Mouse (Mus musculus) heart, embryonic 12.5 days (tissue): ENCODE measurements around the gene Trim8. TPM values are rescaled to one million over a fixed set of nuclear protein-coding genes. Genes with fewer than 3 reads are reported as not detected.

ENCODE experiments used
- ATAC-seq: fragments of 200-750 bp; cut with Nextera tagmentation; 2 replicates; pipeline ENCODE4 v1.8.0; 2017; ENCODE audit warnings: moderate TSS enrichment, moderate library complexity; ENCODE audit not compliant: insufficient number of reproducible peaks, low FRiP score
- H3K27ac ChIP-seq: fragments of 300-500 bp; sonication (generic); 2 replicates; pipeline ENCODE4 v1.5.1; 2016; ENCODE audit warnings: mild to moderate bottlenecking, moderate library complexity; ENCODE audit not compliant: poor library complexity, severe bottlenecking
- H3K27me3 ChIP-seq: fragments of 300-500 bp; sonication (generic); replicated peaks from 2 replicates; pipeline ENCODE4 v1.6.1; 2016; ENCODE audit warnings: mild to moderate bottlenecking, moderate library complexity
- H3K36me3 ChIP-seq: fragments of 300-500 bp; sonication (generic); 2 replicates; pipeline ENCODE4 v1.6.1; 2016; ENCODE audit warnings: mild to moderate bottlenecking, moderate library complexity
- H3K4me1 ChIP-seq: fragments of 300-500 bp; sonication (generic); replicated peaks from 2 replicates; pipeline ENCODE4 v1.6.1; 2016; ENCODE audit warnings: mild to moderate bottlenecking
- H3K4me2 ChIP-seq: fragments of 300-500 bp; sonication (generic); 2 replicates; pipeline ENCODE4 v1.6.1; 2016; ENCODE audit warnings: mild to moderate bottlenecking, moderate library complexity
- H3K4me3 ChIP-seq: fragments of 300-500 bp; sonication (generic); 2 replicates; pipeline ENCODE4 v1.5.1; 2016; ENCODE audit warnings: mild to moderate bottlenecking
- H3K9ac ChIP-seq: fragments of 300-500 bp; sonication (generic); 2 replicates; pipeline ENCODE4 v1.6.1; 2016; ENCODE audit warnings: mild to moderate bottlenecking, moderate library complexity
- H3K9me3 ChIP-seq: fragments of 300-500 bp; sonication (generic); replicated peaks from 2 replicates; pipeline ENCODE4 v1.6.1; 2016; ENCODE audit warnings: mild to moderate bottlenecking, moderate library complexity
- WGBS: fragments of 180-500 bp; shearing (Covaris S2); methylation state at CpG from one replicate; pipeline ENCODE4 v1.1.7; 2016; 5-methylcytosine and 5-hydroxymethylcytosine counted together
- polyA plus RNA-seq: library from polyadenylated mRNA; unstranded; fragments of >200 nt; fragmentation: Nextera tagmentation; extraction: Ambion mirVana; gene quantifications from 2 replicates; pipeline ENCODE4 v1.2.1, GENCODE M21; 2016

Gene Trim8
- polyA plus RNA-seq, 1 experiment from 2014 or later = 24.1 TPM

- H3K4me1 ChIP-seq = peaks cover 40% of the 10 kb centered on the region
- no peaks in the 10 kb centered on the region for H3K9me3 ChIP-seq
- H3K27me3 ChIP-seq = no peaks in the 10 kb centered on the region
- H3K4me2 ChIP-seq = no peak overlapping the region
- ATAC-seq = no peak
- no peak overlapping the region for H3K27ac ChIP-seq
- H3K36me3 ChIP-seq = peaks cover 49% of the 10 kb centered on the region
- WGBS = 61% methylated on average over 3 of the region's 3 CpGs
- H3K9ac ChIP-seq = no peak overlapping the region
- no peak overlapping the region for H3K4me3 ChIP-seq
These were observed 15.4 kb downstream of the Trim8 start for GRCm38 (mm10) chr19:46516667-46517528.

- Histone ChIP-seq H3K9ac (peak overlapping the region; percentile 51), H3K27me3 (no peaks in the 10 kb centered on the region), H3K4me1 (peaks cover 47% of the 10 kb centered on the region), H3K36me3 (peaks cover 40% of the 10 kb centered on the region), H3K27ac (peak overlapping the region; percentile 50; the same call in 1 of the 2 replicates), H3K4me2 (peak overlapping the region; percentile 65), H3K9me3 (no peaks in the 10 kb centered on the region), H3K4me3 (peak overlapping the region; percentile 29)
- WGBS = 42% methylated on average over 9 of the region's 14 CpGs
- 0 out of 2 replicates have a peak, but pooled peaks have one; percentile 7 for ATAC-seq
These were observed 16.2 kb downstream of the Trim8 start for GRCm38 (mm10) chr19:46517529-46518351.

- Histone ChIP-seq H3K36me3 (peaks cover 34% of the 10 kb centered on the region), H3K9me3 (no peaks in the 10 kb centered on the region), H3K4me1 (peaks cover 53% of the 10 kb centered on the region), H3K4me3 (peak overlapping the region; percentile 29), H3K9ac (peak overlapping the region; percentile 51), H3K4me2 (peak overlapping the region; percentile 65), H3K27me3 (no peaks in the 10 kb centered on the region), H3K27ac (peak overlapping the region; percentile 50)
- WGBS = 0% methylated on average over 11 of the region's 13 CpGs
- peak; percentile 43; the same call in 1 of the 2 replicates for ATAC-seq
These were observed 16.9 kb downstream of the Trim8 start for GRCm38 (mm10) chr19:46518352-46518787.

- Histone ChIP-seq H3K4me1 (peaks cover 60% of the 10 kb centered on the region), H3K36me3 (peaks cover 28% of the 10 kb centered on the region), H3K27ac (peak overlapping the region; percentile 50), H3K9me3 (no peaks in the 10 kb centered on the region), H3K9ac (peak overlapping the region; percentile 51), H3K4me3 (no peak overlapping the region; the same call in 1 of the 2 replicates), H3K4me2 (peak overlapping the region; percentile 65), H3K27me3 (no peaks in the 10 kb centered on the region)
- WGBS = 7% methylated on average over 5 of the region's 5 CpGs
- no peak; the same call in 1 of the 2 replicates for ATAC-seq
These were observed 17.5 kb downstream of the Trim8 start for GRCm38 (mm10) chr19:46518828-46519621.

GRCm38 (mm10) chr19:46521698-46522097, 20.2 kb downstream of the Trim8 start:
- Histone ChIP-seq H3K4me3 (no peak overlapping the region), H3K27ac (no peak overlapping the region)
- ATAC-seq = no peak

GRCm38 (mm10) chr19:46522433-46523044, 21.0 kb downstream of the Trim8 start:
- Histone ChIP-seq H3K27me3 (no peaks in the 10 kb centered on the region), H3K27ac (peak overlapping the region; percentile 68), H3K9ac (0 out of 2 replicates have a peak overlapping the region, but pooled peaks have one; percentile 47), H3K9me3 (no peaks in the 10 kb centered on the region), H3K4me2 (peak overlapping the region; percentile 68), H3K36me3 (no peaks in the 10 kb centered on the region), H3K4me3 (no peak overlapping the region), H3K4me1 (peaks cover 74% of the 10 kb centered on the region)
- WGBS = 12% methylated on average over 15 of the region's 15 CpGs
- ATAC-seq = no peak

More at GRCm38 (mm10) chr19:46521698-46522097, 20.2 kb downstream of the Trim8 start:
- H3K4me2 ChIP-seq = no peak overlapping the region
- H3K9me3 ChIP-seq = no peaks in the 10 kb centered on the region
- H3K36me3 ChIP-seq = peaks cover 5% of the 10 kb centered on the region; the same call in 1 of the 2 replicates
- peaks cover 75% of the 10 kb centered on the region for H3K4me1 ChIP-seq
- no peaks in the 10 kb centered on the region for H3K27me3 ChIP-seq
- H3K9ac ChIP-seq = no peak overlapping the region

- Histone ChIP-seq H3K9ac (peak overlapping the region; percentile 39; the same call in 1 of the 2 replicates), H3K4me2 (peak overlapping the region; percentile 68), H3K36me3 (no peaks in the 10 kb centered on the region), H3K27me3 (no peaks in the 10 kb centered on the region), H3K9me3 (no peaks in the 10 kb centered on the region), H3K4me3 (peak overlapping the region; percentile 28; the same call in 1 of the 2 replicates), H3K27ac (peak overlapping the region; percentile 80), H3K4me1 (peaks cover 73% of the 10 kb centered on the region)
- ATAC-seq = no peak
These were observed 21.6 kb downstream of the Trim8 start for GRCm38 (mm10) chr19:46523131-46523479.

- H3K27me3 ChIP-seq = no peaks in the 10 kb centered on the region
- ATAC-seq = peak; percentile 73
These were observed 22.1 kb downstream of the Trim8 start for GRCm38 (mm10) chr19:46523480-46524151.

GRCm38 (mm10) chr19:46524152-46524544, 22.6 kb downstream of the Trim8 start:
- H3K9me3 ChIP-seq = no peaks in the 10 kb centered on the region
- peak overlapping the region; percentile 80 for H3K27ac ChIP-seq
- peaks cover 72% of the 10 kb centered on the region for H3K4me1 ChIP-seq
- ATAC-seq = no peak
- WGBS = 9% methylated on average over 6 of the region's 6 CpGs
- H3K27me3 ChIP-seq = no peaks in the 10 kb centered on the region
- H3K36me3 ChIP-seq = no peaks in the 10 kb centered on the region
- peak overlapping the region; percentile 68 for H3K4me2 ChIP-seq
- H3K4me3 ChIP-seq = peak overlapping the region; percentile 28
- peak overlapping the region; percentile 39 for H3K9ac ChIP-seq

More at GRCm38 (mm10) chr19:46523480-46524151, 22.1 kb downstream of the Trim8 start:
- Histone ChIP-seq H3K9ac (peak overlapping the region; percentile 39), H3K4me1 (peaks cover 72% of the 10 kb centered on the region), H3K36me3 (no peaks in the 10 kb centered on the region), H3K4me3 (peak overlapping the region; percentile 28), H3K27ac (peak overlapping the region; percentile 80), H3K4me2 (peak overlapping the region; percentile 68), H3K9me3 (no peaks in the 10 kb centered on the region)
- WGBS = 7% methylated on average over 20 of the region's 20 CpGs
